Mouse (Mus musculus) ZHBTc4 (cell line): ENCODE measurements around the gene Ube4b.

Experiments
- DNase-seq: peaks from one replicate; pipeline ENCODE4 v3.0.0-alpha.2; 2011; ENCODE audit warnings: low read depth, low spot score

Ube4b gene

DNA sequence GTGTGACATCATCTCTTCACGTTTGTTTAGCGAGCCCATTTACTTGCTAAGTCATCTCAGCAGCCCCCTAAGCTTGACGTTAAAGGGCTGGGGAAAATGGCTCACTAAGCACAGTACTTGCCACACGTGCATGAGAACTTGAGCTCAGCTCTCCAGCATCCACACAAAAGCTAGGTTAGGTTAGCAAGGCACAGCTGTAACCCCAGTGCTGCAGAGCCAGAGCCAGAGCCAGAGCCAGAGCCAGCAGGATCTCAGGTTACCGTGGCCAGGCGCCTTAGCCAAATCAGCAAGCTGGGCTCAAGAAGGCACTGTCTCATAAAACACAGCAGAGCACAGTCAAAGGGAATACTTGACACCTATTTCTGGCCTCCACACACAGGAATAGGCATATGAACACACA is 31.0 kb downstream of the Ube4b start:
- DNase-seq: no peak

DNA sequence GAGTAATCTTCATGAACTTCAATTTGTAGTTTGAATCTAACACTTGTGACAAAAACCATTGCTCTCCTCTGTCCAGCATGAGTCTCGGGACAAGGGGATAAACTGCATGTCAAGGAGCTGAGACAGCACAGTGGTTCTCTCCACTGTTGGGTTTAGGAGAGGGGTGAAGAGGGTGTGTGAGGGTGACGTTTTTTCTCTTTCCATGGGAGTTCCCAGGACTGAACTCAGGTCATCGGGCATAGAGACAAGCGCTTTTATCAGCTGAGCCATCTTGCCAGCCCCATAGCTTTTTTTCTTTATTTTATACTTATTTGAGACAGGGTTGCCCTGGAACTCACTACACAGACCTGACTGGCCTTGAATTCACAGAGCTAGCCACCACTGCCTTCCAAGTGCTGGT is 32.3 kb downstream of the Ube4b start:
- DNase-seq: no peak

- DNase-seq: no peak
Observed at GRCm38 (mm10) chr4:149393311-149393995, 33.1 kb downstream of the Ube4b start.

DNA sequence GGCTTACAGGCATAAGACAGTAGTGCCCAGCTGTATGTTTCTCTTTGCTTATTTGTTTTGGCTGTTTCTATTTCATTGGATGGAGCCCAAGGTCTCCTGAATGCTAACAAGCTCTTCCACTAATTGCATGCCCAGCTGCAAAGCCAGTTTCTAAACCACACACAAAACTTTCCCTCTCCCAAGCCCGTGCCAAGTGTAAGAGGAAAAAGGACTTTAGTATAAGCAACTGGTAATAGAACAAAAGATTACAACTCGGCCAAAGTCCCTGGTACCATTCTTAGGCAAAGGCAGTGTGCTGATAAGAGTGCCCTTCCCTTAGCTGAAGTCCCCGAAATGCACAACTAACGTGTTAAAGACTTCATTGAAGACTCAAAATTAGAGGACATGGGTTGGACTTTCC is 34.2 kb downstream of the Ube4b start:
- DNase-seq: no peak

DNA sequence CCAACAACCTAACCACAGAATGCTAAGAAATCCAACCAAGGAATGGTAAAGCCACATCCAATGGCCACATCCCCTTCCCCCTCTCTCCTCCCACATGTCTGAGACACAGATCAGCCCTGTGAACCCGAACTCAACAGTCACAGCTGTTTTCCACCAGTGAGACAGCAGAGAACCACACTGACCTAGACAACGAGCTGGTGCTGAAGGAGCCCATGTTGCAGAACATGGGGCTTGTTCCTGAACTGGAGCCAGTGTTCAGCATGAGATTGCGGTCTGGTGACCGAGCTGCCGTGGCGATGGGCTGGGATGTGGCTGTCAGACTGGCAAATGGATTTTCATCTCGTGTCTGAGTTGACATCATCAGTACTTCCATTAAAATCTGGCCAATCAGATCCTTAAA is 45.5 kb downstream of the Ube4b start:
- no peak for DNase-seq

DNA sequence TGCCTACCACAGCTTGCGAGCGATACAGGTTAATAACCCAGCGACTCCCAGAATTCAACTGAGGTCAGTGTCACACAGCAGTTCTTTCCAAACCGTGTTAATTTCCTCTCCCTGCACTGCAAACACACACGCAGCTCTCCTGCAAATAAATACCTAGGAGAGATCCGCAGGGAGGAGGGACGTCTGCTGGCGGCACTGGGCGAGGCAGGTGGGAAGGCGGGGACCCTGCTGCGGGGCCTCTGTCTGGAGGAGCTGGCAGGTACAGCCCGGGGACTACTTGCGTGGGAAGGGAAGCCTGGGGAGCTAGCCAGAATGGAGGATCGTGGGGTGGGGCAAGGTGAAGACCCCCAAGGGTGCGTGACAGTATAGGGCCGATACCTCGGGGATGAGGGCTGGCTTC is 46.7 kb downstream of the Ube4b start:
- DNase-seq: peak; percentile 44

DNA sequence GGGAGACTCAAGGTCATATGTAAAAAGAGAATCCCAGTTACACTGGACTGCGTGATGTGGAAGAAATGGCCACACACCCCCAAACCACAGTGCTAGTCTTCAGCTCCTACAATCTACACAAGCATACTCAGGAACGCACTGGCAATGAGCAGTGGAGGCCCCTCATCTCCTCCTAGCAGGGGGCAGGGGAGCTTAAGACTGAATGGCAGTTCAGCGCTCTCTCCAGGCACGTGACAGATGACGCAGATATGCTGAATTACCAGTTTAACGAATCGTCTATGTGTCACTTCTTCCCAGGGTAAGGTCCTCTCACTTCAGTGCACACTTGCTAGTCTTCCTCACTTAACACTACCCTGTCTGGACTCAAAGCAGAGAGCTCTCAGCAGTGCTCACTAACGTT is 47.7 kb downstream of the Ube4b start:
- DNase-seq: no peak

- DNase-seq: no peak
Observed at GRCm38 (mm10) chr4:149376034-149376433, 50.5 kb downstream of the Ube4b start.

DNA sequence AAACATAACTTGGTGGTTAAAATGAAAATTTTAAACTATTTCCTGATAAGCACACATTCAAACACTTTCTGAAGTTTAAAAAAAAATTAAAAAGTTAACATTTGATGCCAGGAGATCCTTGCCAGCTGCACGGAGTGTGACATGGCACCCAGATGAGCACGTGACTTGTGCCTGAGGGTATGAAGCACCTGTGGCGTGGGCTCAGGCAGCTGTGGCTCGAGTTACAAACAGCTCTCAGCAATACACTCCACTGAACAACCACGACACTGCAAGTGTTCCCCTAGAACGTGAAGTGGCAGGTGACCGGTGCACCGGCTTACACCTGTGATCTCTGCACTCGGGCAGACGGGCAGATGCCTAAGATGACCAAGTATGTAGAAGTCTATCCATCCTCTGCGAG is 51.9 kb downstream of the Ube4b start:
- DNase-seq: no peak

DNA sequence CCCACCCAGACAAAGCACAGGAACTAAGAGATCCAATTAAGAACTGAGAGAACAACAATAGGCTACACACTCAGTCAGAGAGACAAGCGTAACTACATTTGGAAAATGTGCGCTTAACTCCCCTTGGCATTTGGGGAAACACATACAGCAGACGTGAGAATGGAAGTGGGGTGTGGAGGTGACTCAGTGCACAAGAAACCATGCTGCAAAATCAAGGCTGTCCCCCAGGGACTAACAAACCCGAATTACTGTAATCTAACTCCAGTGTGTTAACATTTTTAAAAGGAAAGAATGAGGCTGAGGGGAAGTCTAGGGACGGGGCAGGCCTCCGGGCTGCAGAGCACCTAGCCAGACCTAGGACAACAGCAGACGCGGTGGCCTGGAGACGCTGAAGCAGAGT is 52.6 kb downstream of the Ube4b start:
- DNase-seq: no peak

DNA sequence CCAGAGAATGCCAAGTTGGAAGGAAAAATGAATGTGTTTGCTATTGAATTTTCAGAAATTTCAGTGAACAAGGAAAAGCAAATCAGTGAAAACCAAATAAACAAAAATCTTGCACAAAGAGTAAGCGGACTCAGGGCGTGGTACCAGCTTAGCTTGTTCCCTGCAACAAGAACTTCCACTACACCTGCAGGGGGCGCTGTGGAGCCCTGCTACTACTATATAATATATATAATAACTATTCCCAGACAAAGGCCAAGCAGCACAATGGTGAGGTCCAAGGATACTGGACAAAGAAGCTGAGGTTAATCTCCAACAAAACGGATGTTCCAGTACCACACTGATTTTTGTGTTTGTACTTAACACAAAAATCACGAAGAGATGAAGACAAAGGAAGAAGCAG is 53.1 kb downstream of the Ube4b start:
- DNase-seq: peak; percentile 63

DNA sequence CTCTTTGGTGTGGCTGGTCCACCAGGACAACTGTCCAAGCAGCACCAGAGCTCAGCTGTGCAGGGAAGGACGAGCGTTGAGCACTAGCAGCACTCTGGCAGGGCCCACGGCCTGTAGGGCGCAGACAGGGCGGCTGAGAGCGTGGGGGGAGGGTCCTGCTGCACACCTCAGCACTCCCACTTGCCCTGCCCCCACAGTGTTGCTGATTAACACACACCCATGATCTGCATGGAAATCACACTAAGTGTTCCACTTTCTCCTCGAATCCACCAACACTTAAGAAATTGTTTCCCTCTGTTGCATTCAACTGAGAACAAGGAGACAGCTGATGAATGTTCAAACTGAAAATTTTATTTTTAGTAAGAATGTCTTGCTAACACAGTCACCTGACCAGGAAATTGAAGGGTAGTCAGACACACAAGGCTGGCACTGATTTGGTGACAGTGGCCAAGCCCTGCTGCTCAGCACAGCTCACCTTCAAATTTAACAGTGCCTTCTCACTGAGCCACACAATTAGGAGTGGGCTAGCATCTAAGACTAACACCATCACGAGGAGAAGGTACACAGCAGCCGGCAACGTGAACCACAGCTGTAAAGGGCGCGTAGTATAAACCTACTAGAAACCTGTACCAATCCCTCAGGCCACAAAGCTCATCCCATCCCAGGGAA is 60.7 kb downstream of the Ube4b start:
- peak; percentile 30 for DNase-seq

DNA sequence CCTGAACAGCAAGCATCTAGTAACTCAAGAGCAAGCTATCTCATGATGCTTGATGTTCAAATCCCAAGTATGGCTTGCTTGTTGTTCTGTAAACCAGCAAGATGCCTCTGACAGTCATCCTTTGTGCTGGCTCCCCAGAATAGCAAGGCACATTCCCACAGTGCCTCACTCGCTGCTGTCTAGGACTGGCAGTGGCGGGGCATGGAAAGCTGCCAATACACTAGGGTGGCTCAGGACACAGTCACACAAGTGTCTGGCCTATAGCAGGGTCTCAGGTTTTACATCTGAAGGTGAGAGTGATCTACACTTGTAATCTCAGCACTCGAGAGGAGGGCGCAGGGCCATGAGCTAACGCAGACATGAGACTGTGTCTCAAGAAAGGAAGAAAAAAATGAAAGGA is 61.7 kb downstream of the Ube4b start:
- no peak for DNase-seq

GRCm38 (mm10) chr4:149361051-149361450 is 65.5 kb downstream of the Ube4b start:
- peak; percentile 64 for DNase-seq

DNA sequence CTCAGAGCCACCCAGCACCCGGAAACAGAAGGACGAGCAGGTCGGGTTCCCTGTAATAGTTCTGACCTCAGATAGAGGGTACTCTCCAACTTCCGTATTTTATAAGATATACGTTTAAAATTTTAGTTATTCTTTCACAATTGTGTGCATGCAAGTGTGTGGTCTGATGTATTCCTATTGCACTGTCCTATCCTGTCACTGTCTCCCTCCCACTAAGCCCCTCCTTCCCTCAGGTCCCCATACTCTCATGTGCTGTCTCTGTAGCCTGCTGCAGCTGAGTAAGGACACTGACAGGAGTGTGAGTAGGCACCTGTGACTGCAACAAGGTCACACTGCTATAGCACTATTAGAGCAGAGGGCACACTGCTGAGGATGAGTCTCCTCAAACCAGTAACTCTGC is 65.9 kb downstream of the Ube4b start:
- DNase-seq: no peak

DNA sequence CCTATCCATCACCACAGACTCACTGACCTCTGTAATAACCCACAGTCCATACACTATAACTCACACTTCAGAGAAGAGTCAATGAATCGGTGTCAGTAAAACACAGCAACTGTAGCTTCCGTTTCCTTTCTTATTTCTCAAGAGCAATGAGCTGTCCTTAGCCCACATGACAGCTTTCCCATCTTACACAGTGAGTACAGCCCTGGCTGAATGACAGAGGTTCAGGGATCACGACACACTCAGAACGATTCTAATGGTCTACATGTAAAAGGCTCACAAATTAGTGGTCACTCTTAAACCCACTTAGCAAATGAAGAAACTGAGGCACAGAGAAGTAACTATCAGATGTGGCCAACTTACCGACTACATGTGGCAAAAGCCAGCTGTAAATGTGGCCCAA is 68.6 kb downstream of the Ube4b start:
- DNase-seq: no peak

- DNase-seq: no peak
Observed at GRCm38 (mm10) chr4:149354671-149355070, 71.9 kb downstream of the Ube4b start.

GRCm38 (mm10) chr4:149351596-149352150 is 74.9 kb downstream of the Ube4b start:
- no peak for DNase-seq

GRCm38 (mm10) chr4:149348963-149349362 is 77.6 kb downstream of the Ube4b start:
- DNase-seq: no peak

DNA sequence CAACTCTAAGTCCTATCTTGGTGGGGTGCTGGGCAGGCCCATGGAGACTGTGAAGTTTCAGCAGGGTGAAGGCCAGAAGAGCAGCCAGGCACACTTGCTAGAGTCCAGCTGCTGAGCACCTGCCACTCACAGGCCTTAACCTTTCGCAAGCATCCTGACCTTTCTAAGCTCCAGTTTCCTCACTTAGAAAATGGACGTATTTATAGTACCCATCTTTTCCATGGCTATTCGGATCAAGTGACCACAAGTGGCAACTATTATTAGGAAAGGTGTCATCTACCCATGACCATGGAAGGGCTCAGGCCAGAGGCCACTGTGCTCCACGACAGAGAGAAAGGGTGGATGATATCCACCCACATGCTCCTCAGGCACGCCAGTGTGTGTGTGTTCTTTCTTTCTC is 80.7 kb downstream of the Ube4b start:
- DNase-seq: no peak

DNA sequence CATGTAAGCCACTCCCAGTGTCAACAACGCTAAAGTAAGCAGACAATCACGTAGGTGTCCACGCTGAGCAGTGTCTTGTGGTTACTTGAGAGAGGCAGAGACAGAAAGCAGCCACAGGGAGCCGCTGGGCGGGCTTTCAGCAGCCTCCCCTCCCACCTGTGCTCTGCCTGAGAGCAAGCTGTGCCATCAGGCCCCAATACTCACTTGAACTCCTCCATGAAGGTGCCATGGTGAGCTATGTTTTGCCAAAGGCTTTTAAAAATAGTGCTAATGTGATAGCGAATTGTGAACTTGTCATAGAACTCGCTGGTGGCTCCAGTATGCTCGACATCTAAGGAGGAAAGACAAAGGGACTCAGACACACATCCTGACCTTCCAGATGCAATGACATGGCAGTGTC is 82.2 kb downstream of the Ube4b start:
- no peak for DNase-seq

GRCm38 (mm10) chr4:149340680-149341079 is 85.9 kb downstream of the Ube4b start:
- DNase-seq: peak; percentile 42
